Mouse (Mus musculus): ENCODE results near the gene 4930447F04Rik. TPM values are rescaled to one million over a fixed set of nuclear protein-coding genes. Genes with fewer than 3 reads are reported as not detected.

Gene 4930447F04Rik
- not detected in 2 replicates for polyA plus RNA-seq (2015; fragmentation: Nextera tagmentation; extraction: Ambion mirVana)

- Histone ChIP-seq H3K27ac (no peak within 1 kb of the TSS), H3K27me3 (no peaks in the 10 kb centered on the region), H3K9ac (no peak within 1 kb of the TSS), H3K4me2 (no peak within 1 kb of the TSS), H3K4me3 (no peak within 1 kb of the TSS), H3K9me3 (no peaks in the 10 kb centered on the region), H3K36me3 (no peaks in the 10 kb centered on the region), H3K4me1 (no peaks in the 10 kb centered on the region)
- ATAC-seq (ENCODE audit: borderline replicate concordance, extremely low read depth, low FRiP score, low TSS enrichment), result no peak
- WGBS, result 79% methylated on average over 1 of the region's 1 CpGs
These were observed at the start of gene 4930447F04Rik for GRCm38 (mm10) chrX:66304124-66304523. TSS of gene 4930447F04Rik (minus strand) at chrX:66304224.
